Mouse (Mus musculus): ENCODE results near the gene Sox10.

- TF ChIP-seq MAFK (IDR thresholded peaks at IDR 0.05; ENCODE audit: insufficient read depth, low read depth, low read length), result no peak
- no peak for TF ChIP-seq ZNF384 (IDR thresholded peaks at IDR 0.05; ENCODE audit: low read depth, low read length)
- no peak for TF ChIP-seq HCFC1 (IDR thresholded peaks at IDR 0.05; ENCODE audit: borderline replicate concordance, insufficient read depth, low read length)
- no peak for TF ChIP-seq CHD2 (IDR thresholded peaks at IDR 0.05; ENCODE audit: low read depth, low read length)
- no peak for TF ChIP-seq ZC3H11A (IDR thresholded peaks at IDR 0.05; ENCODE audit: borderline replicate concordance, low read depth, low read length)
Measured at GRCm38 (mm10) chr15:79145522-79145921, 19.5 kb downstream of the Sox10 start.
